Mouse (Mus musculus): ENCODE data around the gene Ano3.
"Not testable (repeated sequence)": the region's sequence is repeated elsewhere in the genome, so short reads cannot be mapped to it uniquely, and the experiment has no call there.

Gene Ano3

GRCm38 (mm10) chr2:110950823-110951222 lies at the start of gene Ano3:
TSS of gene Ano3 (minus strand) at chr2:110950923.
- not testable (repeated sequence) for DNase-seq (ENCODE audit: low read depth, low spot score)

GRCm38 (mm10) chr2:110990071-110990470 lies 39.3 kb upstream of the Ano3 start:
- DNase-seq (ENCODE audit: low read depth, low spot score): no peak

- no peak for DNase-seq (ENCODE audit: low read depth, low spot score)
Observed at GRCm38 (mm10) chr2:110989539-110989938, 38.8 kb upstream of the Ano3 start.

GRCm38 (mm10) chr2:110985853-110986271 lies 35.1 kb upstream of the Ano3 start:
- no peak for DNase-seq (ENCODE audit: low read depth, low spot score)

GRCm38 (mm10) chr2:110981733-110982132 lies 31.0 kb upstream of the Ano3 start:
- no peak for DNase-seq (ENCODE audit: low read depth, low spot score)

GRCm38 (mm10) chr2:110979610-110980009 lies 28.9 kb upstream of the Ano3 start:
- no peak for DNase-seq (ENCODE audit: low read depth, low spot score)

- no peak for DNase-seq (ENCODE audit: low read depth, low spot score)
Observed at GRCm38 (mm10) chr2:110976871-110977270, 26.1 kb upstream of the Ano3 start.

GRCm38 (mm10) chr2:110970158-110970557 lies 19.4 kb upstream of the Ano3 start:
- no peak for DNase-seq (ENCODE audit: low read depth, low spot score)

- no peak for DNase-seq (ENCODE audit: low read depth, low spot score)
Observed at GRCm38 (mm10) chr2:110965398-110965797, 14.7 kb upstream of the Ano3 start.

GRCm38 (mm10) chr2:110950432-110950803 lies 305 bp downstream of the Ano3 start:
- no peak for DNase-seq (ENCODE audit: low read depth, low spot score)

- DNase-seq (ENCODE audit: low read depth, low spot score): peak; percentile 11
Observed at GRCm38 (mm10) chr2:110949679-110950431, 868 bp downstream of the Ano3 start.

GRCm38 (mm10) chr2:110945171-110945570 lies 5.6 kb downstream of the Ano3 start:
- DNase-seq (ENCODE audit: low read depth, low spot score): no peak

GRCm38 (mm10) chr2:110935691-110936090 lies 15.0 kb downstream of the Ano3 start:
- DNase-seq (ENCODE audit: low read depth, low spot score): no peak

- DNase-seq (ENCODE audit: low read depth, low spot score): no peak
Observed at GRCm38 (mm10) chr2:110929126-110929525, 21.6 kb downstream of the Ano3 start.

GRCm38 (mm10) chr2:110909506-110909905 lies 41.2 kb downstream of the Ano3 start:
- no peak for DNase-seq (ENCODE audit: low read depth, low spot score)

GRCm38 (mm10) chr2:110906473-110906872 lies 44.2 kb downstream of the Ano3 start:
- no peak for DNase-seq (ENCODE audit: low read depth, low spot score)

- no peak for DNase-seq (ENCODE audit: low read depth, low spot score)
Observed at GRCm38 (mm10) chr2:110896477-110897270, 54.0 kb downstream of the Ano3 start.

- no peak for DNase-seq (ENCODE audit: low read depth, low spot score)
Observed at GRCm38 (mm10) chr2:110871650-110872049, 79.1 kb downstream of the Ano3 start.

- no peak for DNase-seq (ENCODE audit: low read depth, low spot score)
Observed at GRCm38 (mm10) chr2:110865584-110865983, 85.1 kb downstream of the Ano3 start.

- no peak for DNase-seq (ENCODE audit: low read depth, low spot score)
Observed at GRCm38 (mm10) chr2:110863376-110863775, 87.3 kb downstream of the Ano3 start.

GRCm38 (mm10) chr2:110839559-110840243 lies 111.0 kb downstream of the Ano3 start:
- DNase-seq (ENCODE audit: low read depth, low spot score): no peak

- no peak for DNase-seq (ENCODE audit: low read depth, low spot score)
Observed at GRCm38 (mm10) chr2:110816189-110816588, 134.5 kb downstream of the Ano3 start.
